Mouse (Mus musculus) heart, embryonic 13.5 days (tissue): ENCODE measurements around the gene Cpne4. TPM values are rescaled to one million over a fixed set of nuclear protein-coding genes. Genes with fewer than 3 reads are reported as not detected.

Experiments
- ATAC-seq: fragments of 200-750 bp; cut with Nextera tagmentation; 2 replicates; pipeline ENCODE4 v1.8.0; 2017; ENCODE audit warnings: moderate TSS enrichment; ENCODE audit not compliant: insufficient number of reproducible peaks, low FRiP score, low TSS enrichment; ENCODE audit errors: extremely low read depth
- H3K27ac ChIP-seq: fragments of 300-500 bp; sonication (generic); replicated peaks from 2 replicates; pipeline ENCODE4 v1.5.1; 2015; ENCODE audit warnings: moderate library complexity, mild to moderate bottlenecking, inconsistent platforms
- H3K27me3 ChIP-seq: fragments of 300-500 bp; sonication (generic); replicated peaks from 2 replicates; pipeline ENCODE4 v1.6.1; 2015; ENCODE audit warnings: mild to moderate bottlenecking, inconsistent platforms
- H3K36me3 ChIP-seq: fragments of 300-500 bp; sonication (generic); 2 replicates; pipeline ENCODE4 v1.6.1; 2015; ENCODE audit warnings: mild to moderate bottlenecking, inconsistent platforms
- H3K4me1 ChIP-seq: fragments of 300-500 bp; sonication (generic); 2 replicates; pipeline ENCODE4 v1.6.1; 2015; ENCODE audit warnings: inconsistent platforms
- H3K4me2 ChIP-seq: fragments of 300-500 bp; sonication (generic); 2 replicates; pipeline ENCODE4 v1.6.1; 2015; ENCODE audit warnings: inconsistent platforms, mild to moderate bottlenecking, moderate library complexity
- H3K4me3 ChIP-seq: fragments of 300-500 bp; sonication (generic); 2 replicates; pipeline ENCODE4 v1.5.1; 2015; ENCODE audit warnings: moderate library complexity, mild to moderate bottlenecking, inconsistent platforms
- H3K9ac ChIP-seq: fragments of 300-500 bp; sonication (generic); 2 replicates; pipeline ENCODE4 v1.6.1; 2015; ENCODE audit warnings: inconsistent platforms, mild to moderate bottlenecking, moderate library complexity
- H3K9me3 ChIP-seq: fragments of 300-500 bp; sonication (generic); 2 replicates; pipeline ENCODE4 v1.6.1; 2016; ENCODE audit warnings: inconsistent platforms
- WGBS: fragments of 180-500 bp; shearing (Covaris S2); methylation state at CpG from one replicate; pipeline ENCODE4 v1.1.7; 2015; ENCODE audit warnings: mixed read lengths; 5-methylcytosine and 5-hydroxymethylcytosine counted together
- polyA plus RNA-seq: library from polyadenylated mRNA; unstranded; fragments of >200 nt; fragmentation: Nextera tagmentation; extraction: Ambion mirVana; gene quantifications from 2 replicates; pipeline ENCODE4 v1.2.1, GENCODE M21; 2015

Gene Cpne4
- polyA plus RNA-seq, 1 experiment from 2014 or later: 0.27 TPM

DNA sequence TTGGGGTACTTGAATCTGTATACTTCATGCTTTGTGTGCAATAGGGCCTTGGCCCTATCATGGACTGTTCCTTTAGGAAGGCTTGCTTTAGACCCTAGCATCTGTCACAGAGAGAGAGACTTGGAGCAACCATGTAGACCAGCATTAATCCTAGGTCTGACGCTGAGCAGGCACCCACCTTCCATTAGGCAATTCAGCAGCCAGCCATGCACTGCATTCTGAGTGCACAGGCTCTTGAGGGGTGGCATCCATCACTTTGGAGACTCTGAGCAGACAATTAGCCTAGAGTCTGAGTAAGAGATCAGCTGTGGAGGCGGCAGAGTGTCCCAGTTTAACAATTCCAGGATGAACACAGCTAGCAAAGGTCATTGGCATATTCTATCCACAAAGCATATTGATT lies 47.9 kb downstream of the Cpne4 start:
- ATAC-seq: no peak
- H3K4me3 ChIP-seq: no peak overlapping the region
- H3K9me3 ChIP-seq: peaks cover 10% of the 10 kb centered on the region
- 55% methylated on average over 2 of the region's 2 CpGs for WGBS
- no peak overlapping the region for H3K9ac ChIP-seq
- no peak overlapping the region for H3K27ac ChIP-seq
- no peak overlapping the region for H3K4me2 ChIP-seq
- H3K36me3 ChIP-seq: no peaks in the 10 kb centered on the region
- H3K27me3 ChIP-seq: no peaks in the 10 kb centered on the region
- H3K4me1 ChIP-seq: peaks cover 12% of the 10 kb centered on the region

DNA sequence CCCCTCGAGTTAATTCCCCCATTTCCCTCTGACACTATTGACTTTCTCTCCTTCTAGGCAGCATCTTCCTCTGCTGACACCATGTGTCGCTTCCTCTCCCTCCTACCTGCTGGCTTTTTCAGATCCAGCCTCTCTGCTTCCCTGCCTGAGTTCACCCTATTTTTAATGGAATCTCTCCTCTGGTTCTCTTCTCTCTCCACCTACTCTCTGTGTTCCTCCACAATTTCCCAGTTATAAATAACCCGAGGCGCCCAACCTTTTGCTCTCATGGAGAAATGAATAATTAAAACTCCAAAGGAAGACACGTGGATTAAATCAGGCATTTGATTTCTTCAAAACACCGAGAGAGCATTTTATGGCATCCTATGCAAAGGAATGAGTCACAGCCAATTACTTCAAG lies 65.4 kb downstream of the Cpne4 start:
- H3K4me3 ChIP-seq: no peak overlapping the region
- no peak for ATAC-seq
- no peak overlapping the region for H3K9ac ChIP-seq
- no peaks in the 10 kb centered on the region for H3K27me3 ChIP-seq
- WGBS: 69% methylated on average over 6 of the region's 6 CpGs
- no peaks in the 10 kb centered on the region for H3K36me3 ChIP-seq
- no peak overlapping the region for H3K4me2 ChIP-seq
- H3K4me1 ChIP-seq: no peaks in the 10 kb centered on the region
- H3K27ac ChIP-seq: no peak overlapping the region
- H3K9me3 ChIP-seq: no peaks in the 10 kb centered on the region

DNA sequence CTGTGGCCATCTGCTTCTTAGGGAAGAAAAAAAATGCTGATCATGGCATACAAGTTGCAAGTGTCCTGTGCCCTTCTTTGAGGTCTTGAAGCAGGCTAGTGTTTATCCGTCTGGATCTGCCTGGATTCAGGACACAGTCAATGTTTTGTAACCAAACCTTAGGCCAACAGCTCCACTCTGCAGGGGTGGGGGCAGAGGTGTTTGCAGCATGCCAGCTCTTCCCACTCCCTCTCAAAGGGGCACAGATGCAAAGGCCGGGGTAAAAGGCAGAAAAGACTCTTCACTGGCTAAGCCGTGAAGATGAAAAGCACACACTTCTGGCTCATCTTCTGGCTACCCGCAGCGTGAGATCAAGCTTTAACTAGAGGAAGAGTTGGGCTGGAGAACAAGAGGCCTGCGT lies 69.6 kb downstream of the Cpne4 start:
- H3K27me3 ChIP-seq: no peaks in the 10 kb centered on the region
- H3K9ac ChIP-seq: no peak overlapping the region
- H3K27ac ChIP-seq: no peak overlapping the region
- 55% methylated on average over 6 of the region's 6 CpGs for whole genome bisulfite sequencing
- ATAC-seq: no peak
- H3K36me3 ChIP-seq: no peaks in the 10 kb centered on the region
- no peaks in the 10 kb centered on the region for H3K9me3 ChIP-seq
- H3K4me2 ChIP-seq: no peak overlapping the region
- no peaks in the 10 kb centered on the region for H3K4me1 ChIP-seq
- H3K4me3 ChIP-seq: no peak overlapping the region

DNA sequence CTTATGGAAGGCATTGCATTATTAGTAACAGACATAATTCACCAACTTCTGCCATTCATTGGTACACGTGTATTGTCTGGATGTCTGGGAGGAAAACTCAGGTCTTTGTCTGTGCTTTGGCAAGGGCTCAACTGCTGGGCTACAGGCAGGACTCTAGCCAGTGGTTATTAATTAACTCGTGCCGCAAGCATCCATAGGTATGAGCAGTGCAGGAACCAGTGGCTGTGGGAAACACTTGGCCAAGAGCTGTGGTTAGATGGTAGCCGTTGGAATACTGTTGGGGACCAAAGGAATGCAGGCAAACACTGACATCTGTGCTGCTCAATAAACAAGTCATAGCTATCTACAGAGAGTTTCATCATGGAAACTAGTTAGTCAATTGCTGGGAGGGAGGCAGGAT lies 76.5 kb downstream of the Cpne4 start:
- 77% methylated on average over 4 of the region's 4 CpGs for WGBS
- Histone ChIP-seq H3K4me1 (no peaks in the 10 kb centered on the region), H3K36me3 (no peaks in the 10 kb centered on the region), H3K4me3 (no peak overlapping the region), H3K9ac (no peak overlapping the region), H3K27ac (no peak overlapping the region), H3K27me3 (no peaks in the 10 kb centered on the region), H3K9me3 (no peaks in the 10 kb centered on the region), H3K4me2 (no peak overlapping the region)
- no peak for ATAC-seq

DNA sequence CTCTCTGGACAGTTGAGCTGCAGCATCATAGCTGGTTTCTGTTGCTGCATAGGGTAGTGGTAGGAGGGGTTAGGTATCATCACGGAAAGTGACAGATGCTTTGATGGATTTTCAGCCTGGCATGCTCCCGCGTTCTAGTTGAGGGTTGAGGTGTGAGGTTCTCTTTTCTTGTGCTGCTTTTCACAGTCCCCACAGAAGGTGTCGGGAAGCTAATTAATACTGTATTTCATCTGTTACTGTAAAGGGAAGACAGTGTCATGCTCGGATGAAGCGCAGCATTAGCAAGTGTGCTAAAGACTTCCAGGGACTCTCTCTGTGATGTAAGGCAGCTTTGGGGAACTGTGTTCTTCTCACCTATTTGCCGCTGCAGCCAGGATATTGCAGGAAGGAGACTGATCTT lies 80.7 kb downstream of the Cpne4 start:
- H3K9ac ChIP-seq: no peak overlapping the region
- H3K27ac ChIP-seq: no peak overlapping the region
- no peak for ATAC-seq
- no peaks in the 10 kb centered on the region for H3K36me3 ChIP-seq
- no peak overlapping the region for H3K4me3 ChIP-seq
- H3K4me1 ChIP-seq: no peaks in the 10 kb centered on the region
- no peaks in the 10 kb centered on the region for H3K27me3 ChIP-seq
- 28% methylated on average over 7 of the region's 7 CpGs for WGBS
- H3K9me3 ChIP-seq: no peaks in the 10 kb centered on the region
- H3K4me2 ChIP-seq: no peak overlapping the region

DNA sequence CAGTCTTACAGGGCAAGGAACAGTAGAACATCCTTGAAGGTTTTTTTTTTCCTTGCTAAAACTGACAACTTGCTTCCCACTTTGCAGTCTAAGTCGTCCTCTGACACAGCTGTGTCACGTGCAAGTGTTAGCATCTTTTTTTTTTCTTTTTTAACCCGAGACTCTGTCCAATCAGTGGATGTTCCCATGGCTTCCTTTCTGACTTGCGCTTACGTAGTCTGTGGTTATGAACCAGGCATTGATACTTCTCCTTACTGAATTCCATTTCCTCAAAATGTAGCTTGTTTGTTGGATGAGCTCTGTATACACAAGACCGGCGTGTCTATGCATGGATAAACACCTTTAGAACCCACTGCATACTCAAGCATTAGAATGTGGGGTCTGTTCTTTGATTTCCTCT lies 82.2 kb downstream of the Cpne4 start:
- Histone ChIP-seq H3K4me2 (no peak overlapping the region), H3K4me1 (no peaks in the 10 kb centered on the region), H3K36me3 (no peaks in the 10 kb centered on the region), H3K9me3 (no peaks in the 10 kb centered on the region), H3K27me3 (no peaks in the 10 kb centered on the region), H3K4me3 (no peak overlapping the region), H3K9ac (no peak overlapping the region), H3K27ac (no peak overlapping the region)
- WGBS: 64% methylated on average over 7 of the region's 7 CpGs
- ATAC-seq: no peak

DNA sequence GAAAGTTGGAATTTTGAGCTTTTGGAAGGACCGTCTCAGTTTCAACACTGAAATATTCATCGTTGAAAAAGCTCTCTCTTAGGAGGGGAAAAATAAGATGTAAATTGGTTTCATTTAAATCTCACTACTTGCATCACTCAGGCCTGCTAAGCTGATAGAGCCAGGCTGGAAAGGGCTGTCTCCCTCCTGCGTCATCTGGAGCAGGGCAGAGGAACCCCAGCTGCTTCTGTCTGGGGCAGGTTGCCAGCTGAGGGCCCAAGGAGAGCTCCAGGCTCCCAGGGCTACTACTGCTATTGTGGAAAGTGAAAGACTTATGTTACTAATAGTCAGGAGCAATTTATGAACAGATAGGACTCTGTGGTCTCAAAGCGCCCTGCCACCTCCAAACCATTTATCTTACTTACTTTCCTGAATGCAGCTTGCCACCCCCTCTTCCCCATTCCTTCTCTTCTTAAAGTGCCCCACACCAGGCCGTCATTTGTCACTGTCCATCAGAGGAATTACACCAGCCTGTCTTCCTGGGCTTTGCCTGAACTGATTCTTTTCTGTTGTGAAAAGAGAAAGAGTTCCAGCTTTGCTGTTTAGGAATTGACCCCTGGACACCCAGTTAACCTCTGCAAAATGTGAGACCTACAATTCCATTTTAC lies 99.4 kb downstream of the Cpne4 start:
- no peaks in the 10 kb centered on the region for H3K4me1 ChIP-seq
- no peak overlapping the region for H3K27ac ChIP-seq
- H3K36me3 ChIP-seq: no peaks in the 10 kb centered on the region
- H3K9ac ChIP-seq: no peak overlapping the region
- H3K27me3 ChIP-seq: no peaks in the 10 kb centered on the region
- 42% methylated on average over 5 of the region's 5 CpGs for WGBS
- no peak overlapping the region for H3K4me3 ChIP-seq
- H3K9me3 ChIP-seq: no peaks in the 10 kb centered on the region
- ATAC-seq: no peak
- H3K4me2 ChIP-seq: no peak overlapping the region

DNA sequence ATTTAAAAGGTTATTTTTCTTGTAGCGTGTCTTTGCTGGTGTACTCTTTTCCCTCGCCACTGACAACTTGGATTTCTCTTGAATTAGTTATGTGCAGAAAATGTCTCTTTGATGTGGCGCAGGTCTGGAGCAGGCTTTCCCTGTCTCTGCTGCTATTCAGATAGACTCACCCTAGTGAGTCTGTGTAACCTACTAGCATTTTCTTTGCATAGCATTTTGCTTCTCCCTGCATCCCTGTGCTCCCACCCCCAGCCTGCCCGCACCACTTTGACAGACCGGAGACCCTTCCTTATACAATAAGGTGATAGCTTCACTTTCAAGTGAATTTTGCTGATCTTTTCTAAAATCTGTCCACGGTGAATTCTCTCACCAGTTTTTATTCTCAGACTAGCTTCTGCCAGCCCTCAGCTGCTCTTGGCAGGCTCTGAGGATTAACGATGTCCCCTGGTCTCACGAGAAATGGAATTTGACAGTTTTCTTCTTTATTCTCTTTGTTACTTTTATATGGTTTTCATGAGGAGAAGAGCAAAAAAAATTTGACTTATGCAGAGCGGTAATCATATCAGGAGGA lies 105.7 kb downstream of the Cpne4 start:
- WGBS: 75% methylated on average over 9 of the region's 9 CpGs
- Histone ChIP-seq H3K4me1 (no peaks in the 10 kb centered on the region), H3K4me2 (no peak overlapping the region), H3K36me3 (no peaks in the 10 kb centered on the region), H3K9me3 (no peaks in the 10 kb centered on the region), H3K27me3 (no peaks in the 10 kb centered on the region), H3K9ac (no peak overlapping the region), H3K27ac (no peak overlapping the region), H3K4me3 (no peak overlapping the region)
- ATAC-seq: no peak

DNA sequence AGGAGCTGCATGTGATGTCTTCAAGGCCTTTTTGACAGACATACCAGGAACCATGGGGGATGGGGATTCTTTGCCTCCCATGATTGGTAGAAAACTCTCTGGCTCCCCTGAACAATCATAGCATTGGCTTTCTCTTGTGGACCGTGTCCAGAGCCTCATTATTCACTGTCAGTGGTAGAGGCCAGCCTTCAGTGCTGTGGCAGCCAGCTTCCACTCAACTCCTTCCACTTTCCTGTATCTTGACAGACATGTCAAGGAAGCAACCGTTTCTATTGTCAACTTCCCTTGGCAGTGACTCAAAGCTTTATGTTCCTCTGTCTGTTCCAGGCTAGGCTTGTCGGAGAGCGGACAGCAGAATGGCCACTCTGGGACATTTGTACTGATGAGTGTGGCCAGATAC lies 112.7 kb downstream of the Cpne4 start:
- WGBS: 37% methylated on average over 4 of the region's 4 CpGs
- ATAC-seq: no peak
- Histone ChIP-seq H3K27ac (no peak overlapping the region), H3K9ac (no peak overlapping the region), H3K36me3 (no peaks in the 10 kb centered on the region), H3K4me1 (no peaks in the 10 kb centered on the region), H3K4me3 (no peak overlapping the region), H3K9me3 (no peaks in the 10 kb centered on the region), H3K27me3 (no peaks in the 10 kb centered on the region), H3K4me2 (no peak overlapping the region)

DNA sequence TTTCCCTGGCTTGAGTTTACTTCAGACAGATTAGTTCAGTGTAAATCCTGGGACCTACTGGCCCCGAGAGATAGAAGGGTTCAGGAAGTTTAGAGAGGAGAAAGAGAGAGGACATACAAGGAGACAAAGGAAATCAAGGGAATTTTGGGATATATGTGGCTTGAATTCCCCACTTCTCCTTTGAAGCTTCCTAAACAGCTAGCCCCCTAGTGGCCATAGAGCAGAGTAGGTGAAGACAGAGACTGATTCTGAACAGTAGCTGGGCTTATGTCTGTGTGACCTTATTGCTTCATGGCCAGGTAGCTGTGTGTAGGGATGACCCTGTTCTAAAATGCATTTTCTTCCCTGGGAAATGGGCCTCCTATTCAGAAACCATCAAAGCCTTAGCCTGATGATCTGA lies 129.6 kb downstream of the Cpne4 start:
- Histone ChIP-seq H3K4me2 (no peak overlapping the region), H3K9ac (no peak overlapping the region), H3K36me3 (no peaks in the 10 kb centered on the region), H3K9me3 (no peaks in the 10 kb centered on the region), H3K4me1 (no peaks in the 10 kb centered on the region), H3K27ac (no peak overlapping the region), H3K27me3 (no peaks in the 10 kb centered on the region), H3K4me3 (no peak overlapping the region)
- WGBS: 39% methylated on average over 1 of the region's 1 CpGs
- no peak for ATAC-seq

DNA sequence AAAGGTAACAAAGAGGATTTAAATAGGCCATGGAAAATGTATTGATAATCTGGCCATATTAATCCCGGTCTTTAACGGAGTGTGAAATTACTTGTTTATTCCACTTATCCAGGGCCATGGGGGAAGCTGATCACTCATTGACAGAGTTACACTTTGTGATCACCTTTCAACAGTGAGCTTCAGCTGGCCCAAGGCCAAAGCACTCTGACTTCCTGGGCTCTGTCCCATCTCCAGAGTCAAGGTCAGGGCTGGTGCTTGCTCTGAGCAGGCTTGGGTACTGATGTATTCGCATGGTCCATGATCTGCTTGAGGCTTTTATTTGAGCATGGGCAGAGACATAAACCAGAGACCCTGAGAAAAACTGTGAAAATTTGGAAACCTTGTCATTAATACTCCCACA lies 131.5 kb downstream of the Cpne4 start:
- Histone ChIP-seq H3K36me3 (no peaks in the 10 kb centered on the region), H3K27me3 (no peaks in the 10 kb centered on the region), H3K9me3 (no peaks in the 10 kb centered on the region), H3K27ac (no peak overlapping the region), H3K4me3 (no peak overlapping the region), H3K9ac (no peak overlapping the region), H3K4me1 (no peaks in the 10 kb centered on the region), H3K4me2 (no peak overlapping the region)
- ATAC-seq: no peak
- 88% methylated on average over 3 of the region's 3 CpGs for WGBS

DNA sequence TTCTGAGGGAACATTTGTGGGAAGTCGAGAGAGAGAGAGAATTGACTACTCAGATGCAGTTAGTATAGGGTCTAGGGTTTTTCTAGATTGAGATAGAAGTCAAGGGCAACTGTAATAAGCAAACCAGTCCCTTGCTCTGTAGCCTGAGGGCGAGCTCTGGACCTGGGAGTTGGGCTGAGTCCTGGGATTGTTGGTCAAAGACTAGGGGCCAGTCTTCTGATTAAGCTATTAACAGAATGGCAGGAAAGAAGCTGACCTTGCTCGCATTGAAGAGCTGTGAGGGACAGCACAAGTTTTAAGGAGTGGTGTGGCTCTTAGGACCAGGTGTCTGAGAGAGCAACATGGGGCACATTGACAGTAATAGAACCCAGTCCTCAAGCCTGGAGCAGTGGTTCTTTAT lies 140.0 kb downstream of the Cpne4 start:
- Histone ChIP-seq H3K4me2 (no peak overlapping the region), H3K36me3 (no peaks in the 10 kb centered on the region), H3K4me3 (no peak overlapping the region), H3K9me3 (no peaks in the 10 kb centered on the region; the same call in 1 of the 2 replicates), H3K27ac (no peak overlapping the region), H3K9ac (no peak overlapping the region), H3K4me1 (no peaks in the 10 kb centered on the region), H3K27me3 (no peaks in the 10 kb centered on the region)
- WGBS: 53% methylated on average over 3 of the region's 3 CpGs
- ATAC-seq: no peak
